Mouse (Mus musculus) heart, postnatal 0 days (tissue): ENCODE measurements around the gene B3gnt2.

Source experiments
- CTCF ChIP-seq: IDR thresholded peaks from 2 replicates; pipeline ENCODE4 v1.5.1; 2016; ENCODE audit warnings: antibody characterized with exemption, control low read depth, low read depth
- EP300 ChIP-seq: IDR thresholded peaks from 2 replicates; pipeline ENCODE4 v1.6.1; 2016; ENCODE audit warnings: antibody characterized with exemption, low read depth

DNA sequence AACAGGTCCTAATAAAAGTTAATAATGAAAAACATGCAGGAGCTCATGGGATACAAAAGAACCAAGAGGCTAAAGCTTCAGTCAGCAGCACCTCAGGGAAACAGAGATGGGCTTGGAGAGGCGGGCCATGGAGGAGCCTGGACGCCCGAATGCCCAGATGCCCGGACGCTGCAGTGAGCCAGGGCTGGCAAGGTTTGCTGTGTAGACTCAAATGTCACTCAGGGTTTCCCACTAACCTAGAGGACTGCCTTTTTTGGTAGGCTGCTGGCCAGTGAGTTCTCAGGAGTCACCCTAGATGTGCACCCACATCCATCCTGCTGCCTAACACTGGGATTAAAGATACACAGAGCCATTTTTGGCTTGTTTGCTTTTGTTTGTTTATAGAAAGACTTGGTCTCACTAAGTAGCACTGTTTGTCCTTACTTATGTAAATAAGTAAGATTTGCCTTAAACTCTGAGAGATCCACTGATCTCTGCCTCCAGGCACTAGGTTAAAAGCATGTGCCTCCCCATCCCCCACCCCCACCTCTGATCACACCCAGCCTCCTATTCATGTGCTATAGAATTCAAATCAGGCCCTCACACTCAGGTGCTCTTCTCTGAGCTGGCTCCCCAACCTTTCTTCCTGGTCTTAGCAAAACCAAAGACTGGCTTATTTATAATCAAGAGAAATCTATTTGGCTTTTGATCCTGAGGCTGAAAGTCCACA is 117.0 kb downstream of the B3gnt2 start:
- TF ChIP-seq CTCF (no peak), EP300 (no peak)
